Comparison of ENCODE assay signal across 16 mouse cellular contexts in the genomic region with DNA sequence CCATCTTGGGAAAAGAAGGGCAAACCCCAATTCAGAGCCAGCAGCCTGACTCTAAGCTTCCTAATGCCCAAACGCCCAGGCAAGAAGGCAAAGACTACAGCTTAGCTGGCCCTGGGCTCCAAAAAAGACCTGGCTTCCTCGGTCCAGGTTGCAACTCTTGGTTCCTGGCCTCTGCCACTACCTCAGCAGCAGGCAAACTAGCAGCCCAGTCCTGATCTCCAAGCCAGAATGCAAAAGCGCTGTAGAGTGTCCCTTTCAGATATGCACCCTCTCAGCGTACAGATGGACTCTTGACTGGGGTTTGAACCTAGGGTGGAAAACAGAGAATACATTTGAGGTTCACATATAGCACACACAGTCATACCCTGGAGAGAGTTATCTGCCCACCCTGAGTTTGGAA. TPM values are rescaled to one million over a fixed set of nuclear protein-coding genes. Genes with fewer than 3 reads are reported as not detected.
DNase-seq lines count a peak whose midpoint lies in the region; ATAC-seq and TF ChIP-seq lines count a peak whose summit lies in the region.
"Had no signal": no experiment of that assay in that cellular context is flagged by ENCODE, and none has a peak within 500 bp of the region (broad histone marks: within the 10 kb centered on the region; RNA-seq: fewer than 3 reads in every experiment).

No protein-coding gene starts in this region.

- H3K9me3 ChIP-seq in forebrain, embryonic 10.5 days = no peaks in the 10 kb centered on the region
- no peaks in the 10 kb centered on the region for H3K9me3 ChIP-seq in forebrain, embryonic 11.5 days (ENCODE audit: control insufficient read depth, low read length)
- H3K9me3 ChIP-seq in kidney, embryonic 15.5 days (replicated peaks) = no peaks in the 10 kb centered on the region
- H3K9me3 ChIP-seq in kidney, embryonic 14.5 days (ENCODE audit: control insufficient read depth, low read length) = no peaks in the 10 kb centered on the region
- H3K9me3 ChIP-seq: heart, embryonic 13.5 days; midbrain, embryonic 12.5 days; stomach, embryonic 15.5 days had no signal

- H3K36me3 ChIP-seq in forebrain, embryonic 10.5 days (replicated peaks) = no peaks in the 10 kb centered on the region
- H3K36me3 ChIP-seq in forebrain, embryonic 11.5 days (ENCODE audit: control insufficient read depth, insufficient read depth, low read length) = no peaks in the 10 kb centered on the region
- H3K36me3 ChIP-seq in kidney, embryonic 15.5 days = no peaks in the 10 kb centered on the region
- H3K36me3 ChIP-seq in kidney, embryonic 14.5 days (ENCODE audit: control insufficient read depth, insufficient read depth, low read length) = no peaks in the 10 kb centered on the region
- H3K36me3 ChIP-seq in spleen, adult 2 months (ENCODE audit: control insufficient read depth, insufficient read depth, low read length) = no peaks in the 10 kb centered on the region
- H3K36me3 ChIP-seq: midbrain, embryonic 12.5 days; stomach, embryonic 15.5 days had no signal

- no peak for ATAC-seq in forebrain, embryonic 11.5 days (replicated peaks; ENCODE audit: low FRiP score)
- no peak for ATAC-seq in kidney, embryonic 15.5 days (replicated peaks; ENCODE audit: low FRiP score)
- no peak for ATAC-seq in kidney, embryonic 14.5 days (ENCODE audit: low FRiP score, low TSS enrichment)

- WGBS in forebrain, embryonic 10.5 days = 3% methylated on average over 4 of the region's 4 CpGs
- WGBS in forebrain, embryonic 11.5 days = under 1% methylated on average over 4 of the region's 4 CpGs
- 57% methylated on average over 4 of the region's 4 CpGs for WGBS in kidney, embryonic 15.5 days
- WGBS in kidney, embryonic 14.5 days = 51% methylated on average over 4 of the region's 4 CpGs
- WGBS in spleen, adult 2 months = 25% methylated on average over 4 of the region's 4 CpGs

- H3K4me3 ChIP-seq in forebrain, embryonic 10.5 days = no peak overlapping the region
- no peak overlapping the region for H3K4me3 ChIP-seq in forebrain, embryonic 11.5 days (ENCODE audit: low read depth, low read length)
- 0 out of 2 replicates have a peak overlapping the region, but pooled peaks have one; percentile 3 for H3K4me3 ChIP-seq in kidney, embryonic 15.5 days (replicated peaks)
- H3K4me3 ChIP-seq in kidney, embryonic 14.5 days (ENCODE audit: low read length) = no peak overlapping the region
- peak overlapping the region; percentile 25; the same call in 1 of the 2 replicates for H3K4me3 ChIP-seq in spleen, adult 2 months (ENCODE audit: extremely low read depth, insufficient read depth, insufficient read length)

- H3K4me1 ChIP-seq in forebrain, embryonic 10.5 days = peaks cover 64% of the 10 kb centered on the region
- peaks cover 12% of the 10 kb centered on the region for H3K4me1 ChIP-seq in forebrain, embryonic 11.5 days (replicated peaks; ENCODE audit: control insufficient read depth, insufficient read depth, low read length)
- peaks cover 51% of the 10 kb centered on the region for H3K4me1 ChIP-seq in kidney, embryonic 15.5 days
- H3K4me1 ChIP-seq in kidney, embryonic 14.5 days (ENCODE audit: control insufficient read depth, insufficient read depth, low read length) = no peaks in the 10 kb centered on the region
- H3K4me1 ChIP-seq in spleen, adult 2 months (ENCODE audit: control insufficient read depth, insufficient read depth, insufficient read length) = peaks cover 6% of the 10 kb centered on the region; the same call in 1 of the 2 replicates

- peaks cover 90% of the 10 kb centered on the region for H3K27me3 ChIP-seq in forebrain, embryonic 10.5 days (ENCODE audit: poor library complexity, severe bottlenecking)
- H3K27me3 ChIP-seq in forebrain, embryonic 11.5 days (ENCODE audit: control insufficient read depth, insufficient read depth, low read length) = peaks cover 68% of the 10 kb centered on the region
- peaks cover 77% of the 10 kb centered on the region for H3K27me3 ChIP-seq in kidney, embryonic 15.5 days
- H3K27me3 ChIP-seq in kidney, embryonic 14.5 days (ENCODE audit: control insufficient read depth, insufficient read depth, low read length) = peaks cover 51% of the 10 kb centered on the region
- peaks cover 19% of the 10 kb centered on the region for H3K27me3 ChIP-seq in spleen, adult 2 months (ENCODE audit: control insufficient read depth, insufficient read depth, low read length)

- TF ChIP-seq POLR2A in spleen, adult 2 months (IDR thresholded peaks at IDR 0.05; ENCODE audit: low read depth, low read length) = no peak

- no peak overlapping the region for H3K27ac ChIP-seq in forebrain, embryonic 10.5 days
- H3K27ac ChIP-seq in forebrain, embryonic 11.5 days (ENCODE audit: low read depth, low read length) = no peak overlapping the region
- H3K27ac ChIP-seq in kidney, embryonic 15.5 days = no peak overlapping the region
- no peak overlapping the region for H3K27ac ChIP-seq in kidney, embryonic 14.5 days (ENCODE audit: low read depth, low read length)
- peak overlapping the region; percentile 45; the same call in 1 of the 2 replicates for H3K27ac ChIP-seq in spleen, adult 2 months (ENCODE audit: insufficient read depth, low read length)
- H3K27ac ChIP-seq: heart, embryonic 13.5 days; midbrain, embryonic 12.5 days; stomach, embryonic 15.5 days had no signal

- DNase-seq in forebrain, embryonic 10.5 days (ENCODE audit: extremely low spot score, low spot score) = peak; percentile 33
- no peak for DNase-seq in forebrain, embryonic 11.5 days (ENCODE audit: low spot score)
- DNase-seq in spleen, adult 2 months (ENCODE audit: low read depth in 1 of 2, low spot score in 2 of 2) = no peak
- no peak for DNase-seq in spleen, adult 12 weeks (ENCODE audit: low spot score)
- DNase-seq in urinary bladder, postnatal 4 days (ENCODE audit: low spot score in 2 of 2) = no peak
- no peak for DNase-seq in urinary bladder, postnatal 10 days (ENCODE audit: low spot score)
- DNase-seq: adrenal gland, postnatal 36 days; cerebellum, postnatal 36 days; gastrocnemius, postnatal 14 days; lung, adult 18-20 months; thymus, postnatal 14 days had no signal

- H3K9ac ChIP-seq in forebrain, embryonic 11.5 days (ENCODE audit: low read length) = no peak overlapping the region
- H3K9ac ChIP-seq in kidney, embryonic 15.5 days = no peak overlapping the region
- H3K9ac ChIP-seq in kidney, embryonic 14.5 days (ENCODE audit: low read depth, low read length) = no peak overlapping the region
- H3K9ac ChIP-seq: heart, embryonic 13.5 days; midbrain, embryonic 12.5 days; stomach, embryonic 15.5 days had no signal

- TF ChIP-seq CTCF in spleen, adult 2 months (IDR thresholded peaks at IDR 0.05; ENCODE audit: extremely low read depth, insufficient read depth, insufficient read length, insufficient replicate concordance) = no peak

- H3K4me2 ChIP-seq in forebrain, embryonic 11.5 days (ENCODE audit: low read depth, low read length, severe bottlenecking) = no peak overlapping the region
- H3K4me2 ChIP-seq in kidney, embryonic 15.5 days = no peak overlapping the region; the same call in 1 of the 2 replicates
- no peak overlapping the region for H3K4me2 ChIP-seq in kidney, embryonic 14.5 days (replicated peaks; ENCODE audit: low read depth, low read length)

RNA-seq across cellular contexts. Expression of gene Mafb, which starts 3.7 kb away (rescaled TPM):
- 2.0 and 2.3 TPM in 2 replicates for polyA plus RNA-seq in forebrain, embryonic 10.5 days (2016; fragmentation: Nextera tagmentation; extraction: Ambion mirVana)
- 5.3 and 5.4 TPM in 2 replicates for polyA plus RNA-seq in forebrain, embryonic 11.5 days (2014; fragmentation: Nextera tagmentation; extraction: Ambion mirVana)
- polyA plus RNA-seq in kidney, embryonic 15.5 days (2015; fragmentation: Nextera tagmentation; extraction: Ambion mirVana) = 36.2 and 38.0 TPM in 2 replicates
- polyA plus RNA-seq in kidney, embryonic 14.5 days (2014; fragmentation: Nextera tagmentation; extraction: Ambion mirVana) = 23.0 and 33.2 TPM in 2 replicates
- 38.4 and 39.8 TPM in 2 replicates for polyA plus RNA-seq in spleen, adult 2 months (2012; rRNA removed)

RNA-seq across cellular contexts. Expression of gene Gm826, which starts 29.2 kb away (rescaled TPM):
- polyA plus RNA-seq in forebrain, embryonic 10.5 days (2016; fragmentation: Nextera tagmentation; extraction: Ambion mirVana) = not detected in 2 replicates
- not detected in 2 replicates for polyA plus RNA-seq in forebrain, embryonic 11.5 days (2014; fragmentation: Nextera tagmentation; extraction: Ambion mirVana)
- 0.40 and 0.93 TPM in 2 replicates for polyA plus RNA-seq in kidney, embryonic 15.5 days (2015; fragmentation: Nextera tagmentation; extraction: Ambion mirVana)
- polyA plus RNA-seq in kidney, embryonic 14.5 days (2014; fragmentation: Nextera tagmentation; extraction: Ambion mirVana) = 0.37 and 0.73 TPM in 2 replicates
- polyA plus RNA-seq in spleen, adult 2 months (2012; rRNA removed) = 0.23 and 0.34 TPM in 2 replicates

Comparison
In these comparisons a context has a peak if more than half of its experiments do, and no peak if none do; other contexts are left out.
1. H3K4me3 ChIP-seq: peak in kidney, embryonic 15.5 days (single experiment) and spleen, adult 2 months (single experiment); none in forebrain, embryonic 10.5 days (single experiment), forebrain, embryonic 11.5 days (single experiment) and kidney, embryonic 14.5 days (single experiment).